Mouse (Mus musculus) T-helper 17 cell (primary cell): Measurements from ENCODE around the gene Gm17467.

Source experiments
- in situ Hi-C, 2 experiments: fragments of 300-600 bp; cut with MboI, MseI; formaldehyde crosslinking; loops; 1 replicate in 1 of 2; 2 replicates in 1 of 2; pipeline ENCODE4 v1.15.1; 2025; ENCODE audit warnings: high pct_unique_total_duplicates in 2 of 2

The Gm17467 gene

GRCm38 (mm10) chrX:123704691-123705090 lies at the start of gene Gm17467:
Gm17467 (minus strand) TSS chrX:123704791.
- in situ Hi-C loops: loop anchor here (10.0 to 25.0 kb wide), 3 partner anchors 220 to 450 kb away; no protein-coding TSS in a partner anchor
